Mouse (Mus musculus) thymus, adult 18-20 months (tissue): ENCODE measurements around the gene Efhd2.

Source experiments
- DNase-seq, 2 experiments: peaks; one replicate each; pipeline ENCODE4 v3.0.0; 2022; ENCODE audit warnings: mixed read lengths in 2 of 2

The Efhd2 gene

DNA sequence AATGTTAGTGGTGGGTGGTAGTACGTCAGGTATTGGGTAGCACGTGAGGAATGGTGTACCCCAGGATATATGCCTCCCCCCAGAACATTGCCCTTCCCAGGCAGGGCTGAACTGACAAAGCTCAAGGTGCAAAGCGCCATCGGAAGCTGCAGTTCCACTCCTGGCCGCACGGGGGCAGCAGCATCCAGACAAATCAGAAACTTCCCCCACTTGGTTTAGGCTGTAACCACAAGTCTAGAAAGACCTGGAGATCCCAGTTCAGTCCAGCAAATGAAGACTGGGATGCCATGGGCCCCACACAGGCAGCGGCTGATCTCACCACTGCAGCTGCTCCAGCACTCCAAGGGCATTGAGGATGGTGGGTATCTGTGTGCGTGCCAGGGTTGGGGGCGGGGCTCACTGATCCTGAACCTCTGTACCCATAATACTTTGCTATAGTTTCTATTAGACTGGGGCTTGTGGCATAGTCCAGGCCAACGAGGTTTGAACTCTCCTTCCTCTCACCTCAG lies 17.2 kb downstream of the Efhd2 start:
- DNase-seq: peak; percentile 43 to 47

DNA sequence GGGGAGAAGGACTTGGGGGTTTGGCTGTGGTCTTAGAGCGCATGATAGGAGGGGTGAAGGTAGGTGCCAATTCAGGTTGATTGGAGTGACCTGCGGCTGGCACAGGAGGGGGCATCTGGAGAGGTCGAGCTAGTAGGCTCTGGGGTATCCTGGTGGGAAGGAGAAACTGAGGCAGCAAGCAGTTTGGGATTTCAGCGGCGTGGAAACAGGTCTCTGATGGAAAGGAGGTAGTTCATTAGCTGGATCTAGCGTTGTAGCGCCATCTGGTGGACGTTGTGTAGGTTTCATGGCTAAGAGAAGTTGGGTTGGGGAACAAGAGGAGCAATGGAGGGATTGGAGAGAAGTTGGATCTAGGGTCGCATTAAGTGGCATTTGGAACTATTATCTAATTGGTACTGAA lies 21.3 kb downstream of the Efhd2 start:
- no peak for DNase-seq

GRCm38 (mm10) chr4:141845999-141846398 lies 28.7 kb downstream of the Efhd2 start, which contains the start of gene Ctrc:
Gene Ctrc, minus strand, starts transcription at chr4:141846359.
- no peak for DNase-seq

DNA sequence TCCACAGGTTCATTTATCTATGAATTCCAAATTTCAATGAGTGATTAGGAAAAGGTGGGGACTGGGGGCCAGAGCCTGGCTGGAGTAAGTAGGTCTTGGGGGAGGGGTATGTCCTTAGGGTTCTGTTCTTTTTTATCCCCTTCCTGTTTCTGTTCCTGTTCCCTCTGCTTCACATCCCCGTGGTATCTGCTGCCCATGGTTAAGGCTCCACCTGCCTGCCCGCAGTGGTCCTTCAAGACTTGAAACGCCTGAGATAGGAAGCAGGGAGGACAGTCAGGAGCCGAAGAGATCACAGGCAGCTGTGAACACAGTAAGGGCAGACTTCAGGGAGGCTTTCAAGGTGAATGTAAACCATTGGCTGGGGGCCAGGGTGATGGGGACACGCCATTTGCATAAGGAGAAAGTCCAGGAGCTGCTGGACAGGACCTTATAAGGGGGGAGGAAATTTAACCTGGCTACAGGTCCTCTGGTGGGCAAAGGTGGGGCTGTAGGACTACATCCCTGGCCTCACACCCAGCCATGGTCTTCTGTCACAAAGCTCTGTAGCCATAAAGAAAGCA lies 40.1 kb downstream of the Efhd2 start:
- DNase-seq: no peak

GRCm38 (mm10) chr4:141833911-141834310 lies 40.8 kb downstream of the Efhd2 start:
- DNase-seq: no peak

DNA sequence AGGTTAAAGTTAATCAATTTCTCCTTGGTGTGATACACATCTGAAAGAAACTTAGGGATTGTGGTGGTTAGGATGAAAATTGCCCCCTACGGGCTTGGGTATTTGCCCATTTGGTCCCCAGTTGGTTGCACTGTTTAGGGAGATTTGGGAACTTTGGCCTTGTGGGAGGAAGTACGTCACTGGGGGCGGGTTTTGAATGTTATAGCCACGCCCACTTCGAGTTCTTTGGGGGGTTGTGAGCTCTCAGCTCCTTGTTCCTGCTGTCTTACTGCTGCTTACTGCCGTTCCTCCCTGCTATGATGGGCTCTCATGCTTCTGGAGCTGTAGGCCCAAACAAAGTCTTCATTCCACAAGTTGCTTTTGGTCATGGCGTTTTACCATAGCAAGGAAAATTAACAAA lies 43.4 kb downstream of the Efhd2 start:
- DNase-seq: no peak

DNA sequence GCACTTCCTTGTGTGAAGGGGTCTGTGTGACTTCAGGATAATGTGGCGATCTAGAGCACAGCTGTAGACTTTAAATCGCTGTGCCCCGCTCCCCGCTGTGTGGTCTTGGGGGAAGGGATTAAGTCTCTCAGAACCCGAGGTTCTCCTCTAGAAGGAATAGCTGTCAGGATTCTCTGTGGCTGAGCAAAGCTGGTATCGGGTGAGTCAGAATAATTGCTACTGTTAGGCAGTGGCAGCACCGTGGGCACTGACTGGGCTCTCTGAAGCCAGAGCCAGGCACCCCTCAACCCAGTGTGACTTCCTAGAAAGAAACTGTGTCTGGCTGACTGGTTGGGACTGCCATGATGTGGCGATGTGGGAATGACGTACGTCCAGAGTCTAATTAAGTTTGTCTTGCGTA lies 44.3 kb downstream of the Efhd2 start:
- DNase-seq: no peak

DNA sequence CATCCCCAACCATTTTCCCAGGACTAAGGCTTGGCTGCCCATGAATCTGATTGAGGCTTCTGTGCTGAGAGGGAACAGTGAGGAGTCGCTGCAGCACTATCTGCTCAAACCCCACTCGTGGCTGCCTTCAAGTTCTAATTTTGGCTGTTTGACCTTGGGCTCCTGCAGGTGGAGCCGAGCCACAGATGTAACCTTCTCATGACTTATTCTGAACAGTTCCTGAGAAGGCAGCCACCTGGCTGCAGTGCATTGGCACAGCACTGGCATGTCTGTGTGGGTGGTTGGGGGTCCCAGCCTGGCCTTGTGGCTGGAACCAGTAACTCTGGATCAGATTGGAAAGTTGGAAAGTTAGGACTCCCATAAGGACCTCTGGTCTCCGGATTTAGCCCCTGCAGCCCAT lies 46.5 kb downstream of the Efhd2 start:
- DNase-seq: no peak

- no peak for DNase-seq
Measured at GRCm38 (mm10) chr4:141827401-141827800, 47.3 kb downstream of the Efhd2 start.

DNA sequence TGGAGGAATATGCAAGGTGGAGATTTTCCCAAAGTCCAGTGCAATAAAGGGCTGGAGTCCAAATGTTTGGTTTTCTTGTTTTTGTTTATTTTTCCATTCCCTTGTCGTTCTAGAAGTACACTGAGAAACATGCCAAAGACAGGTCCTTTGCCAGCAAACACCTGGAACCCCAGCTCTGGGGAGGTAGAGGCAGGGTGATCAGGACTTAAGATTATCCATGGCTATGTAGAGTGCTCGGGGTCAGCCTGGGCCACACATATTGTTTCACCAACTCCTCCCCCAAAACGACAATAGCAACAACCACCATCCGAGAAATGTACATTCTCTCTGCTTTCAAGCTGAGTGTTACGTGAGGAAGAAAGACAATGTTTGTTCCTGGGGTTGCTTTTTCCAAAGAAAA lies 48.7 kb downstream of the Efhd2 start, which contains the start of gene Cela2a:
TSS of gene Cela2a (minus strand) at position 101 of the 400 bp plus-strand sequence.
- DNase-seq: no peak

DNA sequence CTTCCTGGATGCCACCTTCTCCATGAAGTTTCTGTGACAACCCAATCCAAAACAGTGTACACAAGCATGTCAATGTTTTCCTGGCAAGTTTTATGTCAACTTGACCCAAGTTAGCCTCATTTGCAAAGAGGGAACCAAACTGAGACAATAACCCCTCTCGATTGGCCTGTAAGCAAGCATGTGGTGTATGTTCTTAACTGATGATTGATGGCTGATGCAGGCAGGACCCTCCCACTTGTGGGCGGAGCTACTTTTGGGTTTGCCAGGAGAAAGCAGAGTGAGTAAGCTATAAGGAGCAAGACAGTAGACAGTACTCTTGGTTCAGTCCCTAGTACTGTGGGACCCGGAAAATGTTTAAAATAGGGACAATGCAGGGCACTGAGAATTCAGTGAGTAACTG lies 51.7 kb downstream of the Efhd2 start:
- DNase-seq: no peak

GRCm38 (mm10) chr4:141822089-141822488 lies 52.6 kb downstream of the Efhd2 start:
- DNase-seq: no peak

GRCm38 (mm10) chr4:141821178-141821577 lies 53.5 kb downstream of the Efhd2 start:
- DNase-seq: no peak

- DNase-seq: no peak
Measured at GRCm38 (mm10) chr4:141819316-141819715, 55.4 kb downstream of the Efhd2 start.

- DNase-seq: no peak
Measured at GRCm38 (mm10) chr4:141818861-141819260, 55.9 kb downstream of the Efhd2 start.

DNA sequence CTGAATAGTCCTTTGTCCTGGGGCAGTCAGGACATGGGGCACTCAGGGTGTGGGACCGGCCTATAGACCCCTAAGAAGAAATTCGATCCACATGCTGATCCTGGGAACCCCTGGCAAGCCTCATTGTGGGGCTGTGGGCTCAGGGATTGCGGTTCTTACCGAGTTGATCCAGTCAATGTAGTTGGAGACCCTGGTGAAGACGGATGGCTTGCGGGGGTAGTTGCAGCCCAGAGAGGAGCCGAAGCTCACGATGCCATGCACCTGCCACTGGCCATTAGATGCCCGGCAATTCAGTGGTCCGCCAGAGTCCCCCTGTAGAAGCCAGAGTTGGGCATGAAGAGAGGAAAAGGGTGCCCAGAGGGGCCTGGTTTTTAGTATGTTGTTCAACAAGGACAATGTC lies 57.0 kb downstream of the Efhd2 start:
- DNase-seq: no peak

- DNase-seq: no peak
Measured at GRCm38 (mm10) chr4:141816776-141817655, 57.7 kb downstream of the Efhd2 start.

DNA sequence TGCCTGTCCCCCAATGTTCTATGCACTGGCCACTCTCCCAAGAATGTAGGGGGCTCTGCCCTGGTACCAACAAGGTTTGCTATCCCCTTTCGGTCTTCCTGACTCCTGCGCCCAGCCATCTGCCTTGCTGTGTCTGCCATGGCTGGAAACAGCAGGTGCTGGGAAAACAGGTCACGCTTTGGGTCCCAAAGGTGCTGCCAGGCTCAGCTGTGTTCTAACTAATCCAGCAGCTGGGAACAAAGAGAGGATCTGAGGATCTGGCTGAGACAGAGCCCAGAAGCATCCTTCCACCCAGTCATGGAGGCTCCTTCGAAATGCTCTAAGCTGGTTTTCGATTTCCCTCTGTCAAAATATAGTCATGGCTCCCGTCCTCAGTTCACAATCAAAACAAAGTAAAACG lies 58.5 kb downstream of the Efhd2 start:
- DNase-seq: no peak

DNA sequence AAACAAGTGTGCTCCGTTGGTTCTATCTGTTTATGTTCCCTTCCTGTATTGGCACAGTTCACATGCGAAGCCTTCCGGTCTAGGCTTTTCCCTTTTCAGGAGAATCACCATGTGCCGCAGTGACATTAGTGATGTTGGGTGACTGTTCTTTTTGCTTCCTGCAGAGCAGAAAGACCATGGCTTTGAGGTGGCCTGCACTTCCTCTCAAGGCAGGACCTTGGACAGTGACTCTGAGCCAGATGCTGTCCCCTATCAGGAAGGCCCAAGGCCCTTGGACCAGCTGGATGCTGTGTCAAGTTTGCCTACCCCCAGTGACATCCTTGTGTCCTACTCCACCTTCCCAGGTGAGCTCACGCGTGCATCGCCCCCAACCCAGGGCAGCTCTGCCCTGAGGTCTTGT lies 63.3 kb downstream of the Efhd2 start:
- DNase-seq: no peak

DNA sequence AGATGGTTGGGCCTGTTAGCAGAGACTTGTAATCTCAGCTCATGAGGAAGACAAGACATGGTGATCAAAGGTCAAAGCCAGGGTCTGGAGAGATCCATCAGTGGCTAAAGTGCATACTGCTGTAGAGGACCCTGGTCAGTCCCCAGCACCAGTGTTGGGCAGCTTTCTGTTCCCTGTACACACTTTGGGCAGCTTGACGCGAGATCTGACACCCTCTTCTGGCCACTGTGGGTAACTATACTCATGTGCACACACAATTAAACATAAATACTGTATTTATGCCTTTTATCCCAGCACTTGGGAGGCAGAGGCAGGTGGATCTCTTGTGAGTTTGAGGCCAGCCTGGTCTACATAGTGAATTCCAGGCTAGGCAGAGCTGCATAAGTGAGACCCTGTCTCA lies 63.7 kb downstream of the Efhd2 start:
- no peak for DNase-seq

DNA sequence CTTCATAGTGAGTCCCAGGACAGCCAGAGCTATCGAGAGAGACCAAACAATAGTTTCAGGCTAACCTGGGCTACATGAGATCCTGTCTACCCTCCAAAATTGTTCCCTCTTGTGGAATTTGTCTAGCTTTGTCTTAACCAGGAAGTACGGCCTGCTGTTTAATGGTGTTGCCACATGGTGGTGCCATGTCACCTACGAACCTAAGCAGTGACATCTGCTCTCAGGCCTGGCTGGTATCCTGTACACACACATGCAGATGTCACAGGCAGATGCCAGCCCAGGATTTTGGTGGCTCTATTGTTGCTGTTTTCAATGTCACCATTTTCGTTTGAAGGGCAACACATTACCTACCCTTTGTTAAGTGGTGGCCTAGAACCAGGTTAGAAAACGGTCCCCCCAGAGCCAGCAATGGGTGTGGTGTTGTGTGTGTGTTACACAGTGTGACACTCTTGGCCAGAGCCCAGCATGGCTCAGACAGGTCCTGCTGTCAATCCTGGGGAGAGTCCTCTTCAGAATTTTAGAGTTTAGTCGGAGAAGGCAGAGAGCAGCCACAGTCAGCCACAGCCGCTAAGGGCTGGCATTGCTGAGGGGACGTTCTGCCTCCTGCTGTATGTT lies 64.8 kb downstream of the Efhd2 start:
- DNase-seq: no peak
